Mouse (Mus musculus): ENCODE results near the gene Rsrp1. TPM values are rescaled to one million over a fixed set of nuclear protein-coding genes. Genes with fewer than 3 reads are reported as not detected.

Gene Rsrp1
- polyA plus RNA-seq (2014; fragmentation: Illumina TruSeq; extraction: RNeasy Lipid Tissue Mini Kit (QIAGEN cat#74804); ENCODE audit: low replicate concordance), result 1,531 TPM

DNA sequence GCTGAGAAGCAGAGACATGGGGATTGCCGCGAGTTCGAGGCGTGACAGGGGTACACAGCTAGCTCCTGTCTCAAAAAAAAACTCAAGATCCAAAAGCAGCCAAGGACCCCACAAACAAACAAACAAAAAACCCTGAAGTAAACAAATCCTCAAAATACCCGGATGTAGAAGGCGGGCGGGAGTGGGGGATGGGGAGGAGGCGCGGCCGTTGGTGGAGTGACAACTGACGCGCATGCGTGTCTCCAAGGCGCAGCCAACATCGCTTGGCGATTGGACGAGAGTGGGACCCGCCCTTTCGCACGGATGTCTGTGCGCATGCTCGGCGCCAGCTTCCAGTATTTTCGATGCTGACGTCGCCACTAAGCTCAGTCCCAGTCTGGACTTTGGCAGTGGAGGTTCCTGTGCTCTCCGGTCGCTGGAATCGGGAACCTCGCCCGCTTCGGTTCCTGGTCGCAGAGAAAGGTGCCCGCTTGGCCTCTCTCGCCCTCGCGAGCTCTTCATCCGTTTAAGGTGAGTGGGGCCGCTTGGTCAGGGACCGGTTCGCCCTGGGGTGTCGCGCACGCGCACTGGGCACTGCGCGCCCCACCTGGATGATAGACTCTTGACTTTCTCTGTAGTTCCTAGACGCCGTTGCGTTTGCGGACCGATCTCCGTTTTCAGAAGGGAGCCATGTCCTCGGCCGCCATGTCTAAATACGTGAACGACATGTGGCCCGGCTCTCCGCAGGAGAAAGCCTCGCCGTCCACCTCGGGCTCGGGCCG is at the start of gene Rsrp1:
TSS of gene Rsrp1 (plus strand) at position 335 of the 761 bp plus-strand sequence.

DNA sequence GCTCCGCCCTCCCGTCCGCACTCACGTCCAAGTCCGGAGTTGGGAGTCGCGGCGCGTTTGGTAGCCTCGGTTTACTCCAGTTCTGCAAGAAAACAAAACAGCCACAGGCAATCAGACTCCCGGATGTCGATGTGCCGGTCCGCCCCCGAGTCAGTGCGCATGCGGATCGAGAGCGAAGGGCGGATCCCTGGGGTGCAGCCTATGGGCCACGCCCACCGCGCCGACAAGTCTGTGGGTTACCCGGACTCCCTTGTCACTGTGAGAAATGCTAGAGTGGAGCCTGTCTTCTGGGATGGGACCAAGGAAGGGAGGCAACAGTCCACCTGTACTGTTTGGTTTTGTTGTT is 8.6 kb upstream of the Rsrp1 start, which contains the start of gene Tmem50a:
TSS of gene Tmem50a (minus strand) at position 161 of the 346 bp plus-strand sequence.

GRCm38 (mm10) chr4:134930684-134931481 is 7.5 kb downstream of the Rsrp1 start, which contains the start of gene Syf2:
Gene Syf2 (plus strand): TSS chr4:134930898.

Other genes starting within 250 kb of the Rsrp1 start
- 1.0 TPM for gene Man1c1, start 219.3 kb upstream of the Rsrp1 start, polyA plus RNA-seq (2014; fragmentation: Illumina TruSeq; extraction: RNeasy Lipid Tissue Mini Kit (QIAGEN cat#74804); ENCODE audit: low replicate concordance)
- 0.45 TPM for gene Ldlrap1, start 155.6 kb upstream of the Rsrp1 start, polyA plus RNA-seq (2014; fragmentation: Illumina TruSeq; extraction: RNeasy Lipid Tissue Mini Kit (QIAGEN cat#74804); ENCODE audit: low replicate concordance)
- gene Maco1, start 70.2 kb upstream of the Rsrp1 start, polyA plus RNA-seq (2014; fragmentation: Illumina TruSeq; extraction: RNeasy Lipid Tissue Mini Kit (QIAGEN cat#74804); ENCODE audit: low replicate concordance), result 30.2 TPM
- gene Rhd, start 59.1 kb upstream of the Rsrp1 start, polyA plus RNA-seq (2014; fragmentation: Illumina TruSeq; extraction: RNeasy Lipid Tissue Mini Kit (QIAGEN cat#74804); ENCODE audit: low replicate concordance), result not detected
- gene Tmem50a, start 8.6 kb upstream of the Rsrp1 start, polyA plus RNA-seq (2014; fragmentation: Illumina TruSeq; extraction: RNeasy Lipid Tissue Mini Kit (QIAGEN cat#74804); ENCODE audit: low replicate concordance), result 22.2 TPM
- gene Syf2, start 7.3 kb downstream of the Rsrp1 start, polyA plus RNA-seq (2014; fragmentation: Illumina TruSeq; extraction: RNeasy Lipid Tissue Mini Kit (QIAGEN cat#74804); ENCODE audit: low replicate concordance), result 52.7 TPM
- 0.82 TPM for gene Runx3, start 197.1 kb downstream of the Rsrp1 start, polyA plus RNA-seq (2014; fragmentation: Illumina TruSeq; extraction: RNeasy Lipid Tissue Mini Kit (QIAGEN cat#74804); ENCODE audit: low replicate concordance)

Measured in small intestine, adult 10 weeks (tissue).